Mouse (Mus musculus) heart, embryonic 16.5 days (tissue): ENCODE data around the gene Ntn4. TPM values are rescaled to one million over a fixed set of nuclear protein-coding genes. Genes with fewer than 3 reads are reported as not detected.
A peak's percentile ranks its signal among the peaks of the same experiment; 100 is the strongest.

Experiments used
- ATAC-seq: fragments of 200-750 bp; cut with Nextera tagmentation; replicated peaks from 2 replicates; pipeline ENCODE4 v1.8.0; 2017; ENCODE audit warnings: moderate number of reproducible peaks; ENCODE audit not compliant: insufficient read depth, low FRiP score; ENCODE audit errors: extremely low read depth
- H3K27ac ChIP-seq: fragments of 300-500 bp; sonication (generic); 2 replicates; pipeline ENCODE4 v1.5.1; 2014; ENCODE audit warnings: mild to moderate bottlenecking, low read length, control low read depth, moderate library complexity
- H3K27me3 ChIP-seq: fragments of 300-500 bp; sonication (generic); 2 replicates; pipeline ENCODE4 v1.6.1; 2014; ENCODE audit warnings: low read length, mixed read lengths; ENCODE audit not compliant: control insufficient read depth, insufficient read depth
- H3K36me3 ChIP-seq: fragments of 300-500 bp; sonication (generic); 2 replicates; pipeline ENCODE4 v1.6.1; 2014; ENCODE audit not compliant: control insufficient read depth, insufficient read depth
- H3K4me1 ChIP-seq: fragments of 300-500 bp; sonication (generic); 2 replicates; pipeline ENCODE4 v1.6.1; 2014; ENCODE audit warnings: low read length, mixed read lengths; ENCODE audit not compliant: control insufficient read depth, insufficient read depth
- H3K4me2 ChIP-seq: fragments of 300-500 bp; sonication (generic); 2 replicates; pipeline ENCODE4 v1.6.1; 2014; ENCODE audit warnings: low read depth, mild to moderate bottlenecking, control low read depth, low read length
- H3K4me3 ChIP-seq: fragments of 300-500 bp; sonication (generic); 2 replicates; pipeline ENCODE4 v1.5.1; 2014; ENCODE audit warnings: mild to moderate bottlenecking, control low read depth, low read length
- H3K9ac ChIP-seq: fragments of 300-500 bp; sonication (generic); 2 replicates; pipeline ENCODE4 v1.6.1; 2014; ENCODE audit warnings: low read length, control low read depth
- H3K9me3 ChIP-seq: fragments of 300-500 bp; sonication (generic); replicated peaks from 2 replicates; pipeline ENCODE4 v1.6.1; 2016; ENCODE audit warnings: low read length; ENCODE audit not compliant: control insufficient read depth
- whole genome bisulfite sequencing: fragments of 180-500 bp; shearing (Covaris S2); extraction: QIAGEN DNeasy Blood & Tissue Kit; methylation state at CpG from one replicate; pipeline ENCODE4 v1.1.7; 2014; 5-methylcytosine and 5-hydroxymethylcytosine counted together
- polyA plus RNA-seq: library from polyadenylated mRNA; unstranded; fragments of >200 nt; fragmentation: Nextera tagmentation; extraction: Ambion mirVana; gene quantifications from 2 replicates; pipeline ENCODE4 v1.2.1, GENCODE M21; 2015

Gene Ntn4
- polyA plus RNA-seq, 1 experiment from 2014 or later, result 2.8 TPM

DNA sequence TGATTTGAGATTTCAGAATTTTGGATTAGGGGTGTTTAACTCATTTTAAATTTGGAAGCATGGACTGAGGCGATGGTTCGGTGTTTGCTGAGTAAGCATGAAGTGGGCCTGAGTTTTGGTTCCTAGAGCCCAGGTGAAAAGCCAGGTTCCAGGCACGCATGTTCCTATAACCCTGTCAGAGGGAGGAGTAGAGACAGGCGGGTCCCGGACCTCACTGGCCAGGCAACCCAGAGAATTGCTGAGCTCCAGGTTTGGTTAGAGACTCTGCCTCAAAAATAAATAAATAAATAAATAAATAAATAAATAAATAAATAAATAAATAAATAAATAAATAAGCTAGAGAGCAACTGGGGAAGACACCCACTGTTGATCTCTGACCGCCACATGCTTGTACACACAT lies 46.1 kb downstream of the Ntn4 start:
- H3K4me1 ChIP-seq, result peaks cover 5% of the 10 kb centered on the region; the same call in 1 of the 2 replicates
- no peaks in the 10 kb centered on the region for H3K9me3 ChIP-seq
- H3K9ac ChIP-seq, result no peak overlapping the region
- no peak overlapping the region for H3K4me3 ChIP-seq
- no peak for ATAC-seq
- WGBS, result 96% methylated on average over 6 of the region's 6 CpGs
- no peaks in the 10 kb centered on the region for H3K27me3 ChIP-seq
- H3K36me3 ChIP-seq, result 0 out of 2 replicates have a peak, but pooled peaks cover 5% of the 10 kb centered on the region
- no peak overlapping the region for H3K27ac ChIP-seq
- no peak overlapping the region for H3K4me2 ChIP-seq

DNA sequence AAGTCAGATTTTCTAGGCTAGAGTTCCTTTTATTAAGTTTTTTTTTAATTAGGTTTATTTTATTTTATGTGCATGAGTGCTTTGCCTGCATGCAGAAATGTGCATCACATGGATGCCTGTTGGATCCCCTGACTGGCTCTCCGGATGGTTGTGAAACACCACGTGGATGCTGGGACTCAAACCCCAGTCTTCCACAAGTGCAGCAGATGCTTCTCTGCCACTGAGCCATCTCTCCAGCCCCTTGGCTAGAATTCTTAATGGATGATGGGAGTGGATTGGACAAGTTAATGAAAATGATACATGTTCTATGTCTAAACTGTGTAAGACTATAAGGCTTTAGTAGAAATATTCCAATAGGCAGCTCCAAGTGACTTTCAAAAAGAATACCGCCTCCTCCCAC lies 47.3 kb downstream of the Ntn4 start:
- peaks cover 9% of the 10 kb centered on the region for H3K4me1 ChIP-seq
- H3K4me3 ChIP-seq, result no peak overlapping the region
- H3K27ac ChIP-seq, result no peak overlapping the region
- 94% methylated on average over 3 of the region's 3 CpGs for WGBS
- H3K9ac ChIP-seq, result no peak overlapping the region
- no peak for ATAC-seq
- no peaks in the 10 kb centered on the region for H3K9me3 ChIP-seq
- H3K4me2 ChIP-seq, result no peak overlapping the region
- H3K36me3 ChIP-seq, result 0 out of 2 replicates have a peak, but pooled peaks cover 5% of the 10 kb centered on the region
- no peaks in the 10 kb centered on the region for H3K27me3 ChIP-seq

GRCm38 (mm10) chr10:93688306-93689171 lies 48.1 kb downstream of the Ntn4 start:
- 70% methylated on average over 26 of the region's 26 CpGs for WGBS
- H3K4me3 ChIP-seq, result no peak overlapping the region
- 0 out of 2 replicates have a peak, but pooled peaks cover 4% of the 10 kb centered on the region for H3K36me3 ChIP-seq
- H3K4me2 ChIP-seq, result peak overlapping the region; percentile 32; the same call in 1 of the 2 replicates
- H3K9ac ChIP-seq, result no peak overlapping the region
- H3K27me3 ChIP-seq, result no peaks in the 10 kb centered on the region
- H3K4me1 ChIP-seq, result peaks cover 9% of the 10 kb centered on the region
- H3K27ac ChIP-seq, result peak overlapping the region; percentile 21; the same call in 1 of the 2 replicates
- ATAC-seq, result no peak
- H3K9me3 ChIP-seq, result no peaks in the 10 kb centered on the region

GRCm38 (mm10) chr10:93691344-93691743 lies 50.9 kb downstream of the Ntn4 start:
- no peaks in the 10 kb centered on the region for H3K9me3 ChIP-seq
- no peak overlapping the region for H3K9ac ChIP-seq
- H3K4me2 ChIP-seq, result no peak overlapping the region
- H3K4me3 ChIP-seq, result no peak overlapping the region
- no peaks in the 10 kb centered on the region for H3K36me3 ChIP-seq
- no peaks in the 10 kb centered on the region for H3K27me3 ChIP-seq
- WGBS, result 45% methylated on average over 11 of the region's 11 CpGs
- no peak for ATAC-seq
- H3K4me1 ChIP-seq, result peaks cover 9% of the 10 kb centered on the region
- no peak overlapping the region for H3K27ac ChIP-seq

DNA sequence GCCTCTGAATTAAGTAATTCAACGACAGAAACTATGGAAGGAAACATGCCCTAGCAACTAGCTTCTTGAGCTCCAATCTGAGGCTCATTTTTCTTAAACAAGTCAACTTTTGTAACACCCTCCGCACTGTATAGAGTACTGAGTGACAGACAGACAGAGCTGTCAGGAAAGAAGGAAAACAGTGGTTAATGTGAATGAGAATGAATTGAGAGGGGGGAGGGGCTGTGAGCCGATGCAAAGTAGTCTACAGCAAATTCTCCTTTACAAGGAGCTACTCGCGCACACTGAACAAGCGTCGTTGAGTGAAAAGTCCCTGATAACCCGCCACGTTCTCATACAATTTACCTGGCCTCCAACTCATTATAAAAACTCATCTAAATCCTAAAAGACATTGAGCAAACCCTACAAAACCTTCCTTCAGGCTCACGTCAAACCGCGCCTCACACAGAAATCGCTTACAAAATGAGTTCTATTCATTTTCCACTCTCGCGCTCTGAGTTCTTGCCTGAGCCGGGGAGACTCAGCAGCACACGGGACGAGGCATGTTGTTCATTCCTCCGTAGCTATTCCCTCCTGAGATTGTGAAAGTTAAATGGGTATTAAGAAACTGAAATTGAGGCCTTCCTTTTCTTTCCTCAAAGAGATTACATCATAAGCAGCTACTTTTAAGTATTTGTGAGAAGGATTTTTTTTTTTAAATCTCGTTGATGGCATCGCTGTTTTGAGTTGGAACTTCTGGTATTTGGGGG lies 54.7 kb downstream of the Ntn4 start:
- Histone ChIP-seq H3K4me2 (no peak overlapping the region), H3K9ac (no peak overlapping the region)
- 67% methylated on average over 21 of the region's 21 CpGs for WGBS

DNA sequence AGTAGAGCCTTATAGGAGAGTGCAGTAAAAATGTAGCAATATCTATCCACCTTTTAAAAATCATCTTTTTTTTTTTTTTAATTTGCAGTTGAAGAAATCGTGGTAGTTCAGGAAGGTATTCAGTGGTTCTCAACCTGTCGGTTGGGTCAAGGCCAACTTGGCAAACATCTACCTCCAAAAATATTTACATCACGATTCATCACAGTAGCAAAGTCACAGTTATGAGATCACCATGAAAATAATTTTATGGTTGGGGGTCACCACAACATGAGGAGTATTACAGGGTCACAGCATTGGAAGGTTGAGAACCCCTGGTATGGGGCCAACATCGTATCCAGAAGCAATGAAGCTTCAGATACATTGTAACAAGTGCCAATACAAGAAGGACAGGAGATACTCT lies 55.5 kb downstream of the Ntn4 start:
- no peak for ATAC-seq
- no peak overlapping the region for H3K27ac ChIP-seq
- no peaks in the 10 kb centered on the region for H3K36me3 ChIP-seq
- no peaks in the 10 kb centered on the region for H3K27me3 ChIP-seq
- H3K4me1 ChIP-seq, result peaks cover 9% of the 10 kb centered on the region
- H3K4me2 ChIP-seq, result no peak overlapping the region
- no peak overlapping the region for H3K4me3 ChIP-seq
- no peaks in the 10 kb centered on the region for H3K9me3 ChIP-seq
- H3K9ac ChIP-seq, result no peak overlapping the region
- WGBS, result 78% methylated on average over 4 of the region's 4 CpGs

More for the DNA sequence above, 54.7 kb downstream of the Ntn4 start:
- Histone ChIP-seq H3K4me3 (no peak overlapping the region), H3K9me3 (no peaks in the 10 kb centered on the region), H3K36me3 (no peaks in the 10 kb centered on the region), H3K27me3 (no peaks in the 10 kb centered on the region), H3K4me1 (peaks cover 9% of the 10 kb centered on the region), H3K27ac (no peak overlapping the region)
- no peak for ATAC-seq

- ATAC-seq, result no peak
- no peaks in the 10 kb centered on the region for H3K9me3 ChIP-seq
- no peaks in the 10 kb centered on the region for H3K27me3 ChIP-seq
- H3K9ac ChIP-seq, result no peak overlapping the region
- peaks cover 5% of the 10 kb centered on the region for H3K4me1 ChIP-seq
- H3K4me3 ChIP-seq, result no peak overlapping the region
- H3K27ac ChIP-seq, result no peak overlapping the region
- no peak overlapping the region for H3K4me2 ChIP-seq
- H3K36me3 ChIP-seq, result no peaks in the 10 kb centered on the region
- whole genome bisulfite sequencing, result 84% methylated on average over 10 of the region's 10 CpGs
Observed at GRCm38 (mm10) chr10:93697866-93698483, 57.5 kb downstream of the Ntn4 start.

DNA sequence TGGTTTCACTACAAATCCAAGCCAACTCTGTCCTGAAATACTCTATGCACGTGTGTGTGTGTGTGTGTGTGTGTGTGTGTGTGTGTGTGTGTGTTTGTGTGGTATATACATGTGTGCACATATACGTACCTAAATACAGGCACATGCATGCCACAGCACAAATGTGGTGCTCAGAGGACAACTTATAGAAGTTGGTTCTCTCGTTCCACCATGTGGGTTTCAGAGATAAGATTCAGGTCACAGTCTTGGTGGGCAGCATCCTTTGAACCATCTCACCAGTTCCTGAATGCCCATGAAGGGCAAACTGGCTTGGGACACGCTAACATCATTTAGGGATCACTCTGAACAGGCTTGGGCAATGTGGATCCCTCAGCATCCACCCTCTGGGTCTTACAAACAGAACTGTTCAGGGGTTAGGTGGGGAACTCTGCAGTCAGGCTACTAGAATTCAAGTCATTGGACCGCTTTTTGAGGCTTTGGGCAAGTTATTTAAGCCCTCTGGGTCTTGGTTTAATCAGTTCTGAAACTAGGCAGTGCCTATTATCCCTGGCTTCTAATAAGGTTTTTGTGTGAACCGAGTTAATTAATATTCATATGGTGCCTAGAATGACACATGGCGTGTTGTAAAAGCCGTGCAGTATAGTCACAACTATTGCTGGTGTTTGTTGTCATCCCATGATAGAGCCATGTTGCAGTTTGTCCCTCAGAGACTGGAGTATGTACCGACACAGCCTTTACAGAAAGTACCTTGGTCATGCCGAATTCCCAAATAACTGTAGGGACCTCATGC lies 59.4 kb downstream of the Ntn4 start:
- Histone ChIP-seq H3K9me3 (no peaks in the 10 kb centered on the region), H3K27me3 (no peaks in the 10 kb centered on the region), H3K4me2 (no peak overlapping the region), H3K9ac (no peak overlapping the region), H3K27ac (no peak overlapping the region), H3K36me3 (no peaks in the 10 kb centered on the region), H3K4me1 (peaks cover 5% of the 10 kb centered on the region), H3K4me3 (no peak overlapping the region)
- 83% methylated on average over 10 of the region's 10 CpGs for WGBS
- no peak for ATAC-seq
